Mouse (Mus musculus): ENCODE measurements around the gene Vsx1. TPM values are rescaled to one million over a fixed set of nuclear protein-coding genes. Genes with fewer than 3 reads are reported as not detected.
A peak's percentile ranks its signal among the peaks of the same experiment; 100 is the strongest.

The Vsx1 gene
- polyA plus RNA-seq, 1 experiment: 0.57 TPM

GRCm38 (mm10) chr2:150678392-150678791 lies 10.8 kb downstream of the Vsx1 start:
- TF ChIP-seq POLR2A (IDR thresholded peaks at IDR 0.05; ENCODE audit: insufficient read depth, low read length) (no peak), EP300 (IDR thresholded peaks at IDR 0.05; ENCODE audit: insufficient read depth, low read depth, low read length) (no peak), CTCF (IDR thresholded peaks at IDR 0.05; ENCODE audit: low read depth, low read length) (peak; percentile 46)
- no peaks in the 10 kb centered on the region for H3K4me1 ChIP-seq (ENCODE audit: control insufficient read depth, insufficient read depth, low read length)
- no peaks in the 10 kb centered on the region for H3K27me3 ChIP-seq (ENCODE audit: control insufficient read depth, insufficient read depth, low read length, poor library complexity, severe bottlenecking)
- H3K9me3 ChIP-seq (replicated peaks; ENCODE audit: control insufficient read depth, insufficient read depth, low read length, poor library complexity, severe bottlenecking): no peaks in the 10 kb centered on the region
- H3K9ac ChIP-seq (ENCODE audit: low read depth, poor library complexity, severe bottlenecking): no peak overlapping the region; the same call in 1 of the 2 replicates
- H3K4me3 ChIP-seq (ENCODE audit: low read depth, low read length): no peak overlapping the region
- H3K27ac ChIP-seq (ENCODE audit: insufficient read depth, low read length): no peak overlapping the region
- no peaks in the 10 kb centered on the region for H3K36me3 ChIP-seq (ENCODE audit: control insufficient read depth, insufficient read depth, low read length, poor library complexity, severe bottlenecking)

DNA sequence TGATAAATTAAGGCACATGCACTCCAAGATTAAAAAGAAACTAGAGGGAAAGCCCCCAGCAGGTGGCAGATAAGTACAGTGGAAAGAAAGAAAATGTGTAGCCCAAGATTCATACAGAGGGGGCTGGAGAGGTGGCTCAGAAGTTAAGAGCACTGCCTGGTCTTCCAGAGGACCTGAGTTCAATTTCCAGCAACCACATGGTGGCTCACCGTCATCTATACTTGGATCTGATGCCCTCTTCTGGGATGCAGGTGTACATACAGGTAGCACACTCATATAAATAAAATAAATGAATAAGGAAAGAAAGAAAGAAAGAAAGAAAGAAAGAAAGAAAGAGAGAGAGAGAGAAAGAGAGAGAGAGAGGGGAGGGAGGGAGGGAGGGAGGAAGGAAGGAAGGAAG lies 13.6 kb downstream of the Vsx1 start:
- H3K27me3 ChIP-seq (ENCODE audit: control insufficient read depth, insufficient read depth, low read length, poor library complexity, severe bottlenecking): no peaks in the 10 kb centered on the region
- no peaks in the 10 kb centered on the region for H3K9me3 ChIP-seq (replicated peaks; ENCODE audit: control insufficient read depth, insufficient read depth, low read length, poor library complexity, severe bottlenecking)
- H3K36me3 ChIP-seq (ENCODE audit: control insufficient read depth, insufficient read depth, low read length, poor library complexity, severe bottlenecking): no peaks in the 10 kb centered on the region
- no peak overlapping the region for H3K9ac ChIP-seq (ENCODE audit: low read depth, poor library complexity, severe bottlenecking)
- H3K4me3 ChIP-seq (ENCODE audit: low read depth, low read length): no peak overlapping the region
- peak; percentile 0 for TF ChIP-seq CTCF (IDR thresholded peaks at IDR 0.05; ENCODE audit: low read depth, low read length)
- TF ChIP-seq POLR2A (IDR thresholded peaks at IDR 0.05; ENCODE audit: insufficient read depth, low read length): no peak
- H3K27ac ChIP-seq (ENCODE audit: insufficient read depth, low read length): no peak overlapping the region
- no peaks in the 10 kb centered on the region for H3K4me1 ChIP-seq (ENCODE audit: control insufficient read depth, insufficient read depth, low read length)

DNA sequence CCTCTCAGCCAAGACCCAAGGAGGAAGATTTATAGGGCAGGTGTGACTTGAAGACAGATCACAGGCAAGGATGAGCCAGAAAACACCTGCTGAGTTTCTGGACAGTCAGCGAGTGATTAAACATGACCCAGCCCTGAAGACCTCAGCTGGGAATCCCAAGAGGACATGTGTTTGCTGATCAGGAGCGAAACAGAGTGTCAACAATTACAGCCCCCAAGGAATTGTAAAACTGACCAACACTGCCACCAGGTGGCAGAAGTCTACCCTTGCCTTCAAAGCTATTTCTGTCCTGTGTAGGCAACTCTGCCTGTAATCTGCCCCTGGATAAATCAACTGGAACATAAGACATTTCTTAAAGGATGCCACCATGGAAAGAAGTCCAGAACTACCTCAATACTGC lies 14.3 kb downstream of the Vsx1 start:
- H3K9me3 ChIP-seq (replicated peaks; ENCODE audit: control insufficient read depth, insufficient read depth, low read length, poor library complexity, severe bottlenecking): no peaks in the 10 kb centered on the region
- H3K27ac ChIP-seq (ENCODE audit: insufficient read depth, low read length): no peak overlapping the region
- TF ChIP-seq CTCF (IDR thresholded peaks at IDR 0.05; ENCODE audit: low read depth, low read length) (peak; percentile 30), POLR2A (IDR thresholded peaks at IDR 0.05; ENCODE audit: insufficient read depth, low read length) (no peak)
- no peak overlapping the region for H3K4me3 ChIP-seq (ENCODE audit: low read depth, low read length)
- no peaks in the 10 kb centered on the region for H3K36me3 ChIP-seq (ENCODE audit: control insufficient read depth, insufficient read depth, low read length, poor library complexity, severe bottlenecking)
- no peak overlapping the region for H3K9ac ChIP-seq (ENCODE audit: low read depth, poor library complexity, severe bottlenecking)
- no peaks in the 10 kb centered on the region for H3K4me1 ChIP-seq (ENCODE audit: control insufficient read depth, insufficient read depth, low read length)
- no peaks in the 10 kb centered on the region for H3K27me3 ChIP-seq (ENCODE audit: control insufficient read depth, insufficient read depth, low read length, poor library complexity, severe bottlenecking)

- H3K36me3 ChIP-seq (ENCODE audit: control insufficient read depth, insufficient read depth, low read length, poor library complexity, severe bottlenecking): no peaks in the 10 kb centered on the region
- H3K4me3 ChIP-seq (ENCODE audit: low read depth, low read length): no peak overlapping the region
- H3K9ac ChIP-seq (ENCODE audit: low read depth, poor library complexity, severe bottlenecking): no peak overlapping the region
- H3K27me3 ChIP-seq (ENCODE audit: control insufficient read depth, insufficient read depth, low read length, poor library complexity, severe bottlenecking): no peaks in the 10 kb centered on the region
- H3K27ac ChIP-seq (ENCODE audit: insufficient read depth, low read length): no peak overlapping the region
- no peaks in the 10 kb centered on the region for H3K4me1 ChIP-seq (ENCODE audit: control insufficient read depth, insufficient read depth, low read length)
- TF ChIP-seq EP300 (IDR thresholded peaks at IDR 0.05; ENCODE audit: insufficient read depth, low read depth, low read length): no peak
- TF ChIP-seq CTCF (IDR thresholded peaks at IDR 0.05; ENCODE audit: low read depth, low read length): no peak
- TF ChIP-seq POLR2A (IDR thresholded peaks at IDR 0.05; ENCODE audit: insufficient read depth, low read length): no peak
- no peaks in the 10 kb centered on the region for H3K9me3 ChIP-seq (replicated peaks; ENCODE audit: control insufficient read depth, insufficient read depth, low read length, poor library complexity, severe bottlenecking)
These were observed 15.2 kb downstream of the Vsx1 start for GRCm38 (mm10) chr2:150673929-150674328.

GRCm38 (mm10) chr2:150671609-150672290 lies 17.4 kb downstream of the Vsx1 start:
- Histone ChIP-seq H3K27me3 (ENCODE audit: control insufficient read depth, insufficient read depth, low read length, poor library complexity, severe bottlenecking) (no peaks in the 10 kb centered on the region), H3K4me3 (ENCODE audit: low read depth, low read length) (no peak overlapping the region), H3K9me3 (replicated peaks; ENCODE audit: control insufficient read depth, insufficient read depth, low read length, poor library complexity, severe bottlenecking) (no peaks in the 10 kb centered on the region), H3K27ac (ENCODE audit: insufficient read depth, low read length) (no peak overlapping the region), H3K9ac (ENCODE audit: low read depth, poor library complexity, severe bottlenecking) (no peak overlapping the region), H3K4me1 (ENCODE audit: control insufficient read depth, insufficient read depth, low read length) (peaks cover 2% of the 10 kb centered on the region), H3K36me3 (ENCODE audit: control insufficient read depth, insufficient read depth, low read length, poor library complexity, severe bottlenecking) (no peaks in the 10 kb centered on the region)
- TF ChIP-seq CTCF (IDR thresholded peaks at IDR 0.05; ENCODE audit: low read depth, low read length) (no peak), POLR2A (IDR thresholded peaks at IDR 0.05; ENCODE audit: insufficient read depth, low read length) (no peak), EP300 (IDR thresholded peaks at IDR 0.05; ENCODE audit: insufficient read depth, low read depth, low read length) (no peak)

DNA sequence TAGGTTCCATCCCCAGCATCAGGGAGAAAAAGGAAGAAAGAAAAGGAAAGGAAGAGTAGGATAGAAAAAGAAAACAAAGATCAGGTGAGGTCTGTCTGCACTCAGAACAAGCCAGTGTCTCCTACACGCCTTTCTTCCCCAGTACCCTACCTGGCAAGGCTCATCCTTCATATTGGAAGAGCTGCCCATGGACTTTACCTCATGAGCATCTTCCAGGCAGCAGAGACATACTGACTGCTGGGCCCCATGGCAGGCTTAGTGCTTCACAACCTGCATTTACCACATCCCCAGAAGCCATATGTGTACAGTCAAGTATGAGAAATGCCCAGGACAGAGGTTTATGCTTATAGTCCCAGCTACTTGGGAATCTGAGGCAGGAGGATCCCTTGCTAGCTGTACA lies 18.2 kb downstream of the Vsx1 start:
- H3K4me1 ChIP-seq (ENCODE audit: control insufficient read depth, insufficient read depth, low read length): peaks cover 2% of the 10 kb centered on the region
- H3K27ac ChIP-seq (ENCODE audit: insufficient read depth, low read length): no peak overlapping the region
- no peaks in the 10 kb centered on the region for H3K27me3 ChIP-seq (ENCODE audit: control insufficient read depth, insufficient read depth, low read length, poor library complexity, severe bottlenecking)
- no peaks in the 10 kb centered on the region for H3K9me3 ChIP-seq (replicated peaks; ENCODE audit: control insufficient read depth, insufficient read depth, low read length, poor library complexity, severe bottlenecking)
- H3K9ac ChIP-seq (ENCODE audit: low read depth, poor library complexity, severe bottlenecking): no peak overlapping the region
- TF ChIP-seq POLR2A (IDR thresholded peaks at IDR 0.05; ENCODE audit: insufficient read depth, low read length): no peak
- no peak for TF ChIP-seq CTCF (IDR thresholded peaks at IDR 0.05; ENCODE audit: low read depth, low read length)
- no peak for TF ChIP-seq EP300 (IDR thresholded peaks at IDR 0.05; ENCODE audit: insufficient read depth, low read depth, low read length)
- no peaks in the 10 kb centered on the region for H3K36me3 ChIP-seq (ENCODE audit: control insufficient read depth, insufficient read depth, low read length, poor library complexity, severe bottlenecking)
- no peak overlapping the region for H3K4me3 ChIP-seq (ENCODE audit: low read depth, low read length)

All from ES-Bruce4 (cell line).